Mouse (Mus musculus) testis, postnatal 10 days (tissue): Measurements from ENCODE around the gene Rwdd2a.

Source experiments
- DNase-seq: peaks from one replicate; pipeline ENCODE4 v3.0.0; 2021; ENCODE audit warnings: low spot score

Gene Rwdd2a

GRCm38 (mm10) chr9:86571540-86572135 lies at the start of gene Rwdd2a, which contains the start of gene Pgm3:
TSS of gene Rwdd2a (plus strand) at chr9:86571991.
TSS of gene Pgm3 (minus strand) at chr9:86571842.
- DNase-seq = peak; percentile 100

GRCm38 (mm10) chr9:86522335-86522734 lies 49.5 kb upstream of the Rwdd2a start:
- DNase-seq = no peak

- DNase-seq = no peak
These were observed 46.2 kb upstream of the Rwdd2a start for GRCm38 (mm10) chr9:86525600-86525999.

GRCm38 (mm10) chr9:86534071-86534470 lies 37.7 kb upstream of the Rwdd2a start:
- no peak for DNase-seq

- DNase-seq = no peak
These were observed 28.3 kb upstream of the Rwdd2a start for GRCm38 (mm10) chr9:86543451-86543850.

GRCm38 (mm10) chr9:86544559-86544958 lies 27.2 kb upstream of the Rwdd2a start:
- no peak for DNase-seq

GRCm38 (mm10) chr9:86549637-86550162 lies 22.1 kb upstream of the Rwdd2a start:
- no peak for DNase-seq

GRCm38 (mm10) chr9:86550717-86551116 lies 21.1 kb upstream of the Rwdd2a start:
- no peak for DNase-seq

- DNase-seq = no peak
These were observed 17.9 kb upstream of the Rwdd2a start for GRCm38 (mm10) chr9:86553886-86554285.

GRCm38 (mm10) chr9:86554641-86555040 lies 17.1 kb upstream of the Rwdd2a start:
- no peak for DNase-seq

- DNase-seq = no peak
These were observed 11.2 kb upstream of the Rwdd2a start for GRCm38 (mm10) chr9:86560543-86560942.

- DNase-seq = peak; percentile 43
These were observed 2.4 kb upstream of the Rwdd2a start for GRCm38 (mm10) chr9:86569314-86569910.

- DNase-seq = peak; percentile 35
These were observed 1.4 kb upstream of the Rwdd2a start for GRCm38 (mm10) chr9:86570261-86570890.

- no peak for DNase-seq
These were observed 845 bp upstream of the Rwdd2a start for GRCm38 (mm10) chr9:86570946-86571345.

- no peak for DNase-seq
These were observed 405 bp downstream of the Rwdd2a start for GRCm38 (mm10) chr9:86572196-86572595.

GRCm38 (mm10) chr9:86572636-86573291 lies 973 bp downstream of the Rwdd2a start:
- peak; percentile 86 for DNase-seq

GRCm38 (mm10) chr9:86573616-86574303 lies 2.0 kb downstream of the Rwdd2a start:
- no peak for DNase-seq

GRCm38 (mm10) chr9:86575178-86575577 lies 3.4 kb downstream of the Rwdd2a start:
- no peak for DNase-seq

GRCm38 (mm10) chr9:86579657-86580056 lies 7.9 kb downstream of the Rwdd2a start:
- DNase-seq = no peak

GRCm38 (mm10) chr9:86583740-86584139 lies 11.9 kb downstream of the Rwdd2a start:
- DNase-seq = peak; percentile 72

- DNase-seq = peak; percentile 32
These were observed 15.4 kb downstream of the Rwdd2a start for GRCm38 (mm10) chr9:86587019-86587795.
